Mouse (Mus musculus): ENCODE measurements at regions not wholly inside any gene's neighbourhood (a gene's known extent, or its start where the extent isn't known, plus 50 kb on each side); places are given as distances from the start of the nearest gene placed in this dataset.

GRCm38 (mm10) chr1:60665329-60665728 is 51.3 kb upstream of the Cd28 start:
- Histone ChIP-seq H3K4me2 (no peak overlapping the region), H3K4me1 (peaks cover 8% of the 10 kb centered on the region), H3K27me3 (no peaks in the 10 kb centered on the region), H3K4me3 (replicated peaks) (no peak overlapping the region), H3K27ac (no peak overlapping the region), H3K9ac (no peak overlapping the region), H3K9me3 (no peaks in the 10 kb centered on the region), H3K36me3 (replicated peaks) (no peaks in the 10 kb centered on the region)
- WGBS: 86% methylated on average over 5 of the region's 5 CpGs
- ATAC-seq (ENCODE audit: low FRiP score): no peak

- no peaks in the 10 kb centered on the region for H3K9me3 ChIP-seq
- no peak overlapping the region for H3K4me2 ChIP-seq
- H3K4me1 ChIP-seq: no peaks in the 10 kb centered on the region
- H3K27ac ChIP-seq: no peak overlapping the region
- no peak overlapping the region for H3K9ac ChIP-seq
- no peaks in the 10 kb centered on the region for H3K27me3 ChIP-seq
- WGBS: 80% methylated on average over 9 of the region's 9 CpGs
- H3K4me3 ChIP-seq (replicated peaks): no peak overlapping the region
- ATAC-seq (ENCODE audit: low FRiP score): no peak
- no peaks in the 10 kb centered on the region for H3K36me3 ChIP-seq (replicated peaks)
These were observed 54.2 kb upstream of the Cd28 start for GRCm38 (mm10) chr1:60662301-60662986.

- no peaks in the 10 kb centered on the region for H3K4me1 ChIP-seq
- no peak for ATAC-seq (ENCODE audit: low FRiP score)
- H3K27ac ChIP-seq: no peak overlapping the region
- no peaks in the 10 kb centered on the region for H3K36me3 ChIP-seq (replicated peaks)
- H3K9ac ChIP-seq: no peak overlapping the region
- no peak overlapping the region for H3K4me3 ChIP-seq (replicated peaks)
- 61% methylated on average over 2 of the region's 2 CpGs for WGBS
- H3K4me2 ChIP-seq: no peak overlapping the region
- no peaks in the 10 kb centered on the region for H3K9me3 ChIP-seq
- H3K27me3 ChIP-seq: no peaks in the 10 kb centered on the region
These were observed 54.7 kb upstream of the Cd28 start for GRCm38 (mm10) chr1:60661857-60662256.

GRCm38 (mm10) chr1:60659604-60660003 is 57.0 kb upstream of the Cd28 start:
- no peak for ATAC-seq (ENCODE audit: low FRiP score)
- H3K4me2 ChIP-seq: no peak overlapping the region
- H3K27ac ChIP-seq: no peak overlapping the region
- H3K9ac ChIP-seq: no peak overlapping the region
- no peak overlapping the region for H3K4me3 ChIP-seq (replicated peaks)
- WGBS: 93% methylated on average over 1 of the region's 1 CpGs
- no peaks in the 10 kb centered on the region for H3K27me3 ChIP-seq
- no peaks in the 10 kb centered on the region for H3K4me1 ChIP-seq
- H3K36me3 ChIP-seq (replicated peaks): no peaks in the 10 kb centered on the region
- no peaks in the 10 kb centered on the region for H3K9me3 ChIP-seq

- Histone ChIP-seq H3K9ac (no peak overlapping the region), H3K9me3 (no peaks in the 10 kb centered on the region), H3K27ac (no peak overlapping the region), H3K4me1 (no peaks in the 10 kb centered on the region), H3K4me2 (no peak overlapping the region), H3K4me3 (replicated peaks) (no peak overlapping the region), H3K36me3 (replicated peaks) (no peaks in the 10 kb centered on the region), H3K27me3 (no peaks in the 10 kb centered on the region)
- 83% methylated on average over 2 of the region's 2 CpGs for WGBS
- ATAC-seq (ENCODE audit: low FRiP score): no peak
These were observed 57.6 kb upstream of the Cd28 start for GRCm38 (mm10) chr1:60659041-60659440.

GRCm38 (mm10) chr1:60658383-60658782 is 58.2 kb upstream of the Cd28 start:
- Histone ChIP-seq H3K4me3 (replicated peaks) (no peak overlapping the region), H3K36me3 (replicated peaks) (no peaks in the 10 kb centered on the region), H3K27me3 (no peaks in the 10 kb centered on the region), H3K9ac (no peak overlapping the region), H3K4me2 (no peak overlapping the region), H3K27ac (no peak overlapping the region), H3K4me1 (no peaks in the 10 kb centered on the region), H3K9me3 (no peaks in the 10 kb centered on the region)
- 91% methylated on average over 4 of the region's 4 CpGs for WGBS
- ATAC-seq (ENCODE audit: low FRiP score): no peak

- no peaks in the 10 kb centered on the region for H3K36me3 ChIP-seq (replicated peaks)
- WGBS: 87% methylated on average over 6 of the region's 6 CpGs
- ATAC-seq (ENCODE audit: low FRiP score): no peak
- H3K4me1 ChIP-seq: no peaks in the 10 kb centered on the region
- H3K27ac ChIP-seq: no peak overlapping the region
- no peaks in the 10 kb centered on the region for H3K27me3 ChIP-seq
- H3K4me3 ChIP-seq (replicated peaks): no peak overlapping the region
- no peak overlapping the region for H3K9ac ChIP-seq
- H3K9me3 ChIP-seq: no peaks in the 10 kb centered on the region
- H3K4me2 ChIP-seq: no peak overlapping the region
These were observed 59.1 kb upstream of the Cd28 start for GRCm38 (mm10) chr1:60657511-60657910.

GRCm38 (mm10) chr1:60656976-60657375 is 59.6 kb upstream of the Cd28 start:
- WGBS: 89% methylated on average over 4 of the region's 4 CpGs
- no peak for ATAC-seq (ENCODE audit: low FRiP score)

GRCm38 (mm10) chr1:60655691-60656595 is 60.7 kb upstream of the Cd28 start:
- no peak for ATAC-seq (ENCODE audit: low FRiP score)
- Histone ChIP-seq H3K27me3 (no peaks in the 10 kb centered on the region), H3K4me1 (no peaks in the 10 kb centered on the region), H3K9ac (no peak overlapping the region), H3K27ac (no peak overlapping the region), H3K36me3 (replicated peaks) (no peaks in the 10 kb centered on the region), H3K9me3 (no peaks in the 10 kb centered on the region), H3K4me3 (replicated peaks) (no peak overlapping the region), H3K4me2 (no peak overlapping the region)
- 82% methylated on average over 6 of the region's 6 CpGs for WGBS

More at GRCm38 (mm10) chr1:60656976-60657375, 59.6 kb upstream of the Cd28 start:
- no peak overlapping the region for H3K4me2 ChIP-seq
- H3K4me1 ChIP-seq: no peaks in the 10 kb centered on the region
- no peaks in the 10 kb centered on the region for H3K9me3 ChIP-seq
- no peaks in the 10 kb centered on the region for H3K27me3 ChIP-seq
- no peak overlapping the region for H3K4me3 ChIP-seq (replicated peaks)
- H3K36me3 ChIP-seq (replicated peaks): no peaks in the 10 kb centered on the region
- H3K27ac ChIP-seq: no peak overlapping the region
- no peak overlapping the region for H3K9ac ChIP-seq

GRCm38 (mm10) chr1:60655206-60655605 is 61.4 kb upstream of the Cd28 start:
- H3K27me3 ChIP-seq: no peaks in the 10 kb centered on the region
- WGBS: 65% methylated on average over 2 of the region's 2 CpGs
- no peak overlapping the region for H3K4me2 ChIP-seq
- H3K9ac ChIP-seq: no peak overlapping the region
- no peak overlapping the region for H3K27ac ChIP-seq
- ATAC-seq (ENCODE audit: low FRiP score): no peak
- no peaks in the 10 kb centered on the region for H3K9me3 ChIP-seq
- no peaks in the 10 kb centered on the region for H3K4me1 ChIP-seq
- no peaks in the 10 kb centered on the region for H3K36me3 ChIP-seq (replicated peaks)
- no peak overlapping the region for H3K4me3 ChIP-seq (replicated peaks)

GRCm38 (mm10) chr1:60652570-60653011 is 64.0 kb upstream of the Cd28 start:
- WGBS: 81% methylated on average over 4 of the region's 4 CpGs
- 0 out of 2 replicates have a peak, but pooled peaks cover 2% of the 10 kb centered on the region for H3K4me1 ChIP-seq

GRCm38 (mm10) chr1:60650158-60650557 is 66.4 kb upstream of the Cd28 start:
- ATAC-seq (ENCODE audit: low FRiP score): no peak
- WGBS: 84% methylated on average over 3 of the region's 3 CpGs
- H3K4me2 ChIP-seq: no peak overlapping the region
- H3K9me3 ChIP-seq: no peaks in the 10 kb centered on the region
- peak overlapping the region; percentile 27; the same call in 1 of the 2 replicates for H3K27ac ChIP-seq
- no peak overlapping the region for H3K9ac ChIP-seq
- H3K27me3 ChIP-seq: no peaks in the 10 kb centered on the region
- H3K36me3 ChIP-seq (replicated peaks): no peaks in the 10 kb centered on the region
- peaks cover 15% of the 10 kb centered on the region for H3K4me1 ChIP-seq
- H3K4me3 ChIP-seq (replicated peaks): no peak overlapping the region

More at GRCm38 (mm10) chr1:60652570-60653011, 64.0 kb upstream of the Cd28 start:
- H3K9me3 ChIP-seq: no peaks in the 10 kb centered on the region
- ATAC-seq (ENCODE audit: low FRiP score): no peak
- no peak overlapping the region for H3K4me3 ChIP-seq (replicated peaks)
- no peak overlapping the region for H3K9ac ChIP-seq
- H3K27ac ChIP-seq: no peak overlapping the region
- H3K27me3 ChIP-seq: no peaks in the 10 kb centered on the region
- H3K4me2 ChIP-seq: no peak overlapping the region
- H3K36me3 ChIP-seq (replicated peaks): no peaks in the 10 kb centered on the region

Measured in forebrain, embryonic 12.5 days (tissue).